Mouse (Mus musculus) small intestine, adult 2 months (tissue): Measurements from ENCODE around the gene Tbk1.

Source experiments
- CTCF ChIP-seq: fragments of 200-500 bp; IDR thresholded peaks from 2 replicates; pipeline ENCODE4 v1.5.1; 2012; ENCODE audit warnings: low read depth, mild to moderate bottlenecking, control low read depth, inconsistent platforms, low read length, moderate library complexity, mixed read lengths; ENCODE audit not compliant: insufficient replicate concordance, insufficient read length; ENCODE audit errors: extremely low read depth
- POLR2A ChIP-seq: fragments of 200-500 bp; IDR thresholded peaks from 2 replicates; pipeline ENCODE4 v1.6.1; 2012; ENCODE audit warnings: low read depth, mild to moderate bottlenecking, control low read depth, inconsistent platforms, low read length, moderate library complexity

- no peak for TF ChIP-seq POLR2A
- no peak for TF ChIP-seq CTCF
Observed at GRCm38 (mm10) chr10:121623670-121624069, 37.1 kb upstream of the Tbk1 start.
